Mouse (Mus musculus): ENCODE data around the gene Cdkal1.
A peak's percentile ranks its signal among the peaks of the same experiment; 100 is the strongest.

Gene Cdkal1

GRCm38 (mm10) chr13:29414470-29414869 is 441.0 kb downstream of the Cdkal1 start:
- DNase-seq (ENCODE audit: low spot score in 2 of 2): no peak

GRCm38 (mm10) chr13:29411176-29411575 is 444.3 kb downstream of the Cdkal1 start:
- DNase-seq (ENCODE audit: low spot score in 2 of 2): no peak

- DNase-seq (ENCODE audit: low spot score in 2 of 2): no peak
Observed at GRCm38 (mm10) chr13:29407619-29408018, 447.9 kb downstream of the Cdkal1 start.

- no peak for DNase-seq (ENCODE audit: low spot score in 2 of 2)
Observed at GRCm38 (mm10) chr13:29405316-29405715, 450.2 kb downstream of the Cdkal1 start.

- no peak for DNase-seq (ENCODE audit: low spot score in 2 of 2)
Observed at GRCm38 (mm10) chr13:29403217-29403616, 452.3 kb downstream of the Cdkal1 start.

GRCm38 (mm10) chr13:29402526-29403040 is 452.9 kb downstream of the Cdkal1 start:
- no peak for DNase-seq (ENCODE audit: low spot score in 2 of 2)

- DNase-seq (ENCODE audit: low spot score in 2 of 2): no peak
Observed at GRCm38 (mm10) chr13:29399908-29400307, 455.6 kb downstream of the Cdkal1 start.

GRCm38 (mm10) chr13:29398456-29398855 is 457.0 kb downstream of the Cdkal1 start:
- DNase-seq (ENCODE audit: low spot score in 2 of 2): no peak

- DNase-seq (ENCODE audit: low spot score in 2 of 2): no peak
Observed at GRCm38 (mm10) chr13:29395694-29396093, 459.8 kb downstream of the Cdkal1 start.

- no peak for DNase-seq (ENCODE audit: low spot score in 2 of 2)
Observed at GRCm38 (mm10) chr13:29390025-29390424, 465.4 kb downstream of the Cdkal1 start.

- no peak for DNase-seq (ENCODE audit: low spot score in 2 of 2)
Observed at GRCm38 (mm10) chr13:29388918-29389317, 466.6 kb downstream of the Cdkal1 start.

- no peak for DNase-seq (ENCODE audit: low spot score in 2 of 2)
Observed at GRCm38 (mm10) chr13:29377572-29377971, 477.9 kb downstream of the Cdkal1 start.

- DNase-seq (ENCODE audit: low spot score in 2 of 2): peak in 1 of 2 experiments; percentile 21
Observed at GRCm38 (mm10) chr13:29371916-29372315, 483.6 kb downstream of the Cdkal1 start.

GRCm38 (mm10) chr13:29371466-29371771 is 484.1 kb downstream of the Cdkal1 start:
- DNase-seq (ENCODE audit: low spot score in 2 of 2): no peak

- DNase-seq (ENCODE audit: low spot score in 2 of 2): no peak
Observed at GRCm38 (mm10) chr13:29370731-29371465, 484.6 kb downstream of the Cdkal1 start.

GRCm38 (mm10) chr13:29368806-29369205 is 486.7 kb downstream of the Cdkal1 start:
- no peak for DNase-seq (ENCODE audit: low spot score in 2 of 2)

GRCm38 (mm10) chr13:29364901-29365625 is 490.4 kb downstream of the Cdkal1 start:
- no peak for DNase-seq (ENCODE audit: low spot score in 2 of 2)

GRCm38 (mm10) chr13:29364009-29364408 is 491.5 kb downstream of the Cdkal1 start:
- DNase-seq (ENCODE audit: low spot score in 2 of 2): no peak

- DNase-seq (ENCODE audit: low spot score in 2 of 2): no peak
Observed at GRCm38 (mm10) chr13:29361842-29362241, 493.6 kb downstream of the Cdkal1 start.

- no peak for DNase-seq (ENCODE audit: low spot score in 2 of 2)
Observed at GRCm38 (mm10) chr13:29360899-29361298, 494.6 kb downstream of the Cdkal1 start.

- no peak for DNase-seq (ENCODE audit: low spot score in 2 of 2)
Observed at GRCm38 (mm10) chr13:29359341-29359740, 496.1 kb downstream of the Cdkal1 start.

GRCm38 (mm10) chr13:29357483-29357882 is 498.0 kb downstream of the Cdkal1 start:
- DNase-seq (ENCODE audit: low spot score in 2 of 2): no peak

- no peak for DNase-seq (ENCODE audit: low spot score in 2 of 2)
Observed at GRCm38 (mm10) chr13:29356158-29356485, 499.4 kb downstream of the Cdkal1 start.
